Mouse (Mus musculus) lung, adult 18-20 months (tissue): Measurements from ENCODE around the gene Chst11.

ENCODE experiments used
- DNase-seq, 2 experiments: peaks; one replicate each; pipeline ENCODE4 v3.0.0; 2022; ENCODE audit warnings: mixed read lengths in 2 of 2

Chst11 gene

DNA sequence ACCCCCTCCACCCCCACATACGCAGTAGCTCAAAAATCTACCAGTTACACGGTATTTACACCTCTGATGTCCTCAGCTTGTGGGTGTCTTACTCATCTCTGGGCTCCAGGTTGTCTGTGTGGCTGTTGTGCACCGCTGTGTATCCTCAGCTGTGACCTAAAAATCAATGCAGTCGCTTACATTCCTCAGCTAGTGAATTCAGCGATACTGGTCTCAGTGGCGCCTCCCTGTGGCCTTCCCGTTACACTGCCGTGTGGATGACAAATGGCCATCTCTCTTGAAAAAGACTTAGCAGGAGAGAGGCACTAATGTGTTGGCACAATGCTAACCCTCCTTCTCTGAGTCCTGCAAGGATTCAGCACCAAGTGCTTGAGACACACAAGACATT lies 197.3 kb downstream of the Chst11 start:
- DNase-seq = peak; percentile 26 to 41

DNA sequence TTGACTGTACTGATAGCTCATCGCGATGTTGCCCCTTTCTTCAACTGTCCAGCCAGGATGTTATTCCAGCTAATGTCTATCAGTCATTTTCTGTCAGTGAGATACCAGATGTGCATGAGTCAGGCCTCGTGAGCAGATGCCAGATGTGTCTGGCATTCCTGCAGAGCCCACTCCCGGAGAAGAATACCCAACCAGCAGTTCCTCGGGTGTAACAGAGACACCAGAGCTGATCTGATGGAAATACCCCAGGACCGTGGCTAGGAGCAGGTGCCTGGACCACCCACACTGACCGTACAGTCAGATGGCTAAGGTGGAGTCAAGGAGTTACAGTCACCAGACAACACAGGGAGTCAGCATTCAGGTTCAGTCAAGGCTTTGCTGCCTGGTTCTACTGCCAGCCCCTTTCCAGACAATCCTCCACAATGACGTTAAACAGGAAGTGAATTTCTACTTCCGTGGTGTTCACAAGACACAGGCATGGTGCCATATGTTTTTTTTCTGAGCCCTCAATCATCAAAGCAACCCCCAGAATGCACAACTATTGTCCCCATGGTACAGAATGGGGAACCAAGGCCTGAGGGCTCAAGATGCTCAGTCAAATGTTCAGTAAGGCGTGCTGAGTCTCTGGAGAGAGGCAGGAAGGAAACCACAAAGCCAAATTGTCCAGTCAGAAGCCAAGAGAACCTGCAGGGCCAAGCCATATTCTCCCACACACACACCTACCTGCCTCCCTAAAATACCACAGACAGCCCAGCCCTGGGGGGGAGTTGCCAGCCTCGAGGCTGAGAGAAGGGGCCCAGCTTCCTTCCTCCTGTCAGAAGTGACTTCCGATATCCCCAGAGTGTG lies 198.6 kb downstream of the Chst11 start:
- DNase-seq = no peak

DNA sequence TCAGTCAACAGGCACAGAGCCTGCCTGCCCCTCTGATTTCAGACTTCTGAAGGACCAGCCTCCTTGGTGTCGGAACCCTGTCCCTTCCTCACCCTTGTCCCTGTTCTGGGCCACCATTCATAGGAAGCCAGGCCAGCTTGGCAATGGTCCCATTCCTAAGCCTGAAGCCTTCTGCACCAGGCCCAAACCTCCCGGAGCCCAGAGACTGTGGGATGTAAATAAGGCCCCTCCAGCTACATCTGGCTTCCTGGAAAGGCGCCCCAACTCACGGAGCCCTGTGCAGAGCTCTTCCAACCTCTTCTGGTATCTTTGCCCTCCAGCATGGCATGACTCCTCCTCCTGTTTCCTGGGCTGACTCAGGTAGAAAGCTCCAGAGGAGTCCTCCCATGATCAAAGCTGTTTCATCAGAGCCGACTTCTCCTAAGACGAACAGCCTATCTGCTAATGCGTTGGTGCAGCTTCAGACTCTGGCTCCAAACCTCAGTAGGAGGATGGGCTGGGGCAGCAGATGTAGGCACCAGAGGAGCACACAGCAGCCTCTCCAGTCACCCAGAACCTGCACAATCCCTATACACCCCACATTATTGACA lies 199.3 kb downstream of the Chst11 start:
- no peak for DNase-seq

DNA sequence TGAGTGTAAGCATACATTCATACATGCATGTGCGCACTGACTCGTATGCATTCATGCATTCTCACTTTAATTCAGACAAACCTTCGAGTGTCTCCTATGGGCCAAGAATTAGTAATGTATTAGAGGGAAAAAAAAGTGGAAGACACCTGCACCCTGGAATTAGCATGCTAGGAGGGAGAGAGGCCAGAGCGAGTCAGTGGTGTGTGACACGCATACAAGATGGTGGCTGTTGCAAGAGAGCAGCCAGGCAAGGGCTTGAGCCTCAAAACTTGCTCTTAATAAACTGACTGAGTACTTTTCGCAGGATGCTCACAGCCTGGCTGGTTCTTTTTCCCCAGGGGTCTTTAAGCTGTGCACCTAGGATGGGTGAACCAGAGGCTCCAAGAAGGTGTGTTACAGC lies 199.8 kb downstream of the Chst11 start:
- no peak for DNase-seq

DNA sequence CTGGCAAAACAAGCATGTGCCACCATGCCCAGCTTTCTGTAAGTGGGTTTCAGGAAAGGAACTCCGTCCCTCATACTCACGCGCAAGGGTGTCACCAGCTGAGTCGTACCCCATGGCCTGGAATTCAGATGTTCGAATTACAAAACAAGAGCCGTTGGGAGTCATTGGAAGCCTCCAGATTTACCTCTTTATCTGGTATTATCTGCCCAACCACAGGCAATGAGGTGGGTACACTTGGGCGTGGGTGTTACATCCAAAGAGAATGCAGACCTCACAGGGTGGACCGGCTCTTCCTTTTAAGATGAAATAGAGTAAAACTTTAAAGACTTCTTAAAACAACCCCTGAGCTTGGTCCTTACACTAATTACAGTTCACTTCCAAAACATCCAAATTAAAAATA lies 200.9 kb downstream of the Chst11 start:
- no peak for DNase-seq

DNA sequence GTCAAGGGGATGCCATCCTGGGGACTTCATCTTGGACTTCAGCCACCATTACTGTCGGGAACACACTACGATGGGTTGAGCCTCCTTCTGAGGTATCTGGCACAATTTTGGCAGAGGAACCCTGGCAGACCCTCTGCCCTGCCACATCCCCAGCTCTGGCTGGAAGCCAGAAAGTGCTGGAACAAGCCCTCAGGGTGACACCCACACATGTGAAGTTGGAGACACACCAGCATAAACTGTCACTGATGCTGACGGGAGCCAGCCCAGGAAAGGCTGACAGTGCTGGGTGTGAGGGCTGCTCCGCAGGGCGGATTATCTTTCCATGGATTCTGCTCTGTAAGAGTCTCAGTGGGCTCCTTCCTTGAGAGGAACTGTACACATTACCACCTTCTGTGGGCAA lies 201.7 kb downstream of the Chst11 start:
- DNase-seq = no peak

DNA sequence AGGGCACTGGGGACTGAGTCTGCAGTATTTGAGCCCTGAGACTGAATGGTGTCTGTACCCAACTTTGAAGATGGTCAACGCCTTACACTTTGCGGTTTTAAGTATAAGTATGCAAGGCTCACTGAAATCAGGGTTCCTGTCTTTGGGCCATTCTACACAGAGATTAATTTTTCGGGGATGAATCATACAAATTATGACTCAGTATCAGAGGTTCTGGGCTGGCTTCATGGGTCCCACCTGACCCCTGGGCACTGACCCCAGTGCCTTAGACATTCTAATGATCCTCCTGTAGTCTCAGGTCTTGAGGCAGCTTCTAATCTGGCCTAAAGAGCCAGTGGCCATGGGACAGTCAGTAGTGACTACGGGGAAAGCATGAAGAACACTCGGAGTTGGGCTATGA lies 203.8 kb downstream of the Chst11 start:
- no peak for DNase-seq

DNA sequence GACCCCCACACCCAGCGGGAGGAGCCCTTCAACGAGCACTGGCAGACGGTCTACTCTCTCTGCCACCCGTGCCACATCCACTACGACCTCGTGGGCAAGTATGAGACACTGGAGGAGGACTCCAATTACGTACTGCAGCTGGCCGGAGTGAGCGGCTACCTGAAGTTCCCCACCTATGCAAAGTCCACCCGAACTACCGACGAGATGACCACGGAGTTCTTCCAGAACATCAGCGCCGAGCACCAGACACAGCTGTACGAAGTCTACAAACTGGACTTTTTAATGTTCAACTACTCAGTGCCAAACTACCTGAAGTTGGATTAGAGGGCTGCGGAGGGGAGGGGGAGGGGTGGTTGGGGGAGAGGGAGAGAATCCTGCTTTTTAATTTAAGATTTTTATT lies 206.2 kb downstream of the Chst11 start:
- no peak for DNase-seq

DNA sequence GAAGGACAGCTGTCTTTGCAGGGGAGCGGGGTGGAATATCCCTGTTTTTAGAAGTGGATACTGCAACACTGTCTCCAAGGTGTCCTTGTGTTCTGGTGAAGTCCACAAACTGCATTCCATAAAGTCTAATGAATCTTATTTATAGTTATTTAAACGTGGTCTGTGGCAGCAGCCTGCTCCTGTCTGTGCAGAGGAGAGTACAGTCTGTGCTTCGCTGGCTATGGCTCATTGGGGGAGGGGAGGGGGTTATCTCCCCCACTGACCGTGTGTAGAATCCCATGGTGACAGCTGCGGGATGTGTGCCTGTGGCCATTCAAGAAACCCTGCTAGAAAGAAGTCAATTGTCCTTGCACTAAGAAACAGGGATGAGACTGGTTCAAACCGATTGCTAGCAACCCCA lies 206.7 kb downstream of the Chst11 start:
- DNase-seq = no peak

DNA sequence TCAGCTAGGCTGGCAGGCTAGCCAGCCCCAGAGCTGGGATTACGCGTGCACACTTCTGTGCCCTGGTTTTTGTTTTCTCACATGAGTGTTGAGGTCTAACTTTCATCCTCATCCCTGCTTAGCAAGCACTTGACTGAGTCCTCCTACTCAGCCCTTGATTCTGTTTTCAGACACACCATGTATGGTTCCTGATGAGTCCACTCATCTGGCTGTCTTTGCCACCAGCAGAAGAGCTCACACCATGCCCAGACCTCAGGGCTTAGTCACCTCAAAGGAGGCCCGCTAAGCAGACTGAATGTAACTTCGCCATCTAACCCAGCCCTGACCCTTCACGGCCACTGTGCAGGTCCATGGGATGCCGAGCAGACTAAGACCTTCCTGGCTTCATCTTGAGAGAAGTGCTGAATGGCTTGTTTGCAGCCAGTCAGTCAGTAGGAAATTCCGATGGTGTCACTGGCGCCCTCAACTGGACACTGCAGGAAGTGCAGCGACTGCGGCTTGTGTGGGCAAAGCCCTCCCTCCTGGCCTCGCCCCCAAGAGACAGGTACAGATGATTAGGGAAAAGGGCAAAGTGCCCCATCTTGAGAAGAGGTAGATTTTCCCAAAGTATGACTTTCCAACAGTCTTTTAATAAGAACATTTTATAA lies 212.5 kb downstream of the Chst11 start:
- DNase-seq = peak; percentile 65 to 67

DNA sequence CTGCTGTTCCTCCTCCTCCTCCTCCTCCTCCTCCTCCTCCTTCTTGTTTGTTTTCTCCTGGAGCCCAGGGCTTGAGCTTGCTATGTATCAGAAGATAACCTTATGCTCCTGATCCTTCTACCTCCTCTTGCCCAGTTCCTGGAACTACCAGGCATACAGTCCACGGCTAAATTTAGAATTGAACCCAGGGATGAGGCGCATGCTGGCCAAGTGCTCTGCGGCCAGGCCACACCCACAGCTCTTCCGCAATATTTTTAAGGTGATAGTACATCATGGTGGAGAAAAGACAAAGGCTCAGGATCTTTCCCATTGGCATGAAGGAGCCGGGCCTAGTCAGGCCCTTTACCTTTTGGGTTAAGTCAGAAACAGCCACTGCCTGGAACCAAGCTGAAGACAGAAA lies 213.4 kb downstream of the Chst11 start:
- DNase-seq = no peak

DNA sequence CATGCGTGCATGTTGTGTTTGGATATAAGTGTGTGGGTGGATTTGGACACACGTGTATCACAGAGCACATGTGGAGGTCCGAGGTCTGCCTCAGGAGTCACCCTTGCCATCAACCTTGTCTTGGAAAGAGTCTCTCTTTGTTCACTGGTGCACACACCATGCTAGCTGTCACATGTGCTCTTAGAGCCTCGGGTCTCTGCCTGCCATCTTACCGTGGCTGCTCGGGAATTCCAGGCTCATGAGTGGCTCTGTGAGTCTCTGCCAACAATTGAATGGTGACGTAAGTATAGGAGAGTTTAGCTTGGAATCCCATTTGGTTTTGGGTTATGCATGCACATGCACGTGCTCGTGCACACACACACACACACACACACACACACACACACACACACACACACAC lies 214.0 kb downstream of the Chst11 start:
- no peak for DNase-seq

DNA sequence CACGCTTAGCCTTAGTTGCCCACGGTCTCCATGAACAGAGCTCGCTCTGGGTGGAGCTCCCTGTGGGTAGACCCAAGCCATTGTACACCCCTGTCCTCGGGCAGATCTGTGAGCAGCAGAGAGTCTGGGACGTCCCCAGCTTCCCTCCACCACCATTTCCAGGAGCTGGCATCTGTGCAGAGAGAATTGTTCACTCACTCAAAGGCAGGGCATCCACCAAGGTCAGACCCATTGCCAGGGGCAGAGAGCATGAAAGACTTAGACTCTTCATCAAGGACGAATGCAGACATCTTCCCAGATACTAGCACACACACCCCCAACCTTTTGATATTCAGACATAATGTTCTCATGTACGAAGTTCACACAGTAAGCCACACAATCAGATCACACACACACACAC lies 216.2 kb downstream of the Chst11 start:
- DNase-seq = no peak

DNA sequence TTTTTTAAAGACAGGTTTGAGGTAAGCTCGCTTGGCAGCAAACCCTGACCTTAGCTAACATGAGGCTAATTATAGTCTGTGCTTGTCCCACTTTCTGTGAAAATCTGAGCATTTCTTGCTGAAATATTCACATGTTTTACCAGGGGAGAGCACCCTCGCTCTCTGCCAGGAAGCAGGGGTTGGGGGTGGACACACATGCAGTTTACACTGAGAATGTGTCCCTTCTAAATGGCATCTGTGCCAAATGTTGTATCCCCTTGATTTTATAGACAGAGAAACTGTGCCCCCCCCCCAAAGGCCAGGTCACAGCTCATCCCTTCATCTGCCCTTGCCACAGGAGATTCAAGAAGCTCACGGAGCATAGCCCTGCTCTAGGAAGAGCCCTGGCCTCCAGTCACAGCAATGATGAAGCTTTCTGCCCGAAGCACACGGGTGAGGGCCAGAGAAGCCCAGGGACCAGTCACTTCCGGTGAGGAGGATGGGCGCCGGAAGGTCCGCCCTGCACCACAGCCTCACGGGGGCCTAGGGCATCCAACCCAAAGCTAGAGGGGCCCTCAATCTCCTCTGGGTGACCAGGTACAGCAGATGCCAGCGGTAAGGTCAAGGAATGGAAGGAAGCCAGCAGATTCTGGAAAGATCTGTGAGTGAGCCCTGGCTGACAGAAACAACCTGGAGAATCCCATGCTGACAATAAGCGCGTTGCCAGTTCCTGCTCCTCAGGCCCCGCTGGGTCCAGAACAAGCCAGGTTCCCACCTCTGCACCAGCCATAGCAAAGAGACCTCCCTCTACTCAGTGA lies 217.8 kb downstream of the Chst11 start:
- no peak for DNase-seq

DNA sequence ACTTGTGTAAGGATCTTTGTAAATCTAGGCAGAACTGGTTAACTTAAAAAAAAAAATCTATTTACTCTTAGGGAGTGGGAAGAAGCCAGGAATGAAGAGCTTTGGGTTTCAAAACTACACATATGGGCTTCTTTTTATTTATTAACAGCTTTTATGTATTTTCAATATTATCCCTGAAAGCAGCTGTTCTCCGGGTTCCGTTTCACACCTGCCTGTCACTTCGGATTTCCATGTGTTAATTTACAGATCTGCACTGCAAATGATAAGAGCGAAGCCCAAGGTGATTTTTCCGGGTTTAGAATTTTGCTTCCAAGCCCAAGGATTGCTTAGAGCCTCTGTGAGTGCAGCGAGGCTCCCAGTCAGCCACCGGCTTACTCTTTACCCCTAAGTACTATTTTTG lies 223.1 kb downstream of the Chst11 start:
- DNase-seq = no peak

DNA sequence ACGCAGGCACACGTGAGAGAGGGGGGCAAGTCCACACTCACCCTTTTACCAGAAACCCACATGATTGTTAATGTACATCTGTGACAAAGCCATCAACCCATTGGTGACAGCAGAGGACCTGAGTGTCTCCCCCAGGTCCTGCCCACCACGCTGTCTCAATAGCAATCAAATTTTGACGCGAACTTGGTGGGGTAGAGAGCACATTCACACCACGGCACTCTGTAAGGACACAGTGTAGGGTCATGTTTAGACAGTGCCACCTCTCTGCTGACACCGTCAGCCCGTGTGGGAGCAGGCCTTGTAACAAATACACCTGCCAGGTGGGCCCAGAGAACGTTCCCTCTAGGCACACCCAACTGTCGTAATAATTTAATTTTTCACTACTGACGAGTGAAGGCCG lies 224.1 kb downstream of the Chst11 start:
- no peak for DNase-seq

DNA sequence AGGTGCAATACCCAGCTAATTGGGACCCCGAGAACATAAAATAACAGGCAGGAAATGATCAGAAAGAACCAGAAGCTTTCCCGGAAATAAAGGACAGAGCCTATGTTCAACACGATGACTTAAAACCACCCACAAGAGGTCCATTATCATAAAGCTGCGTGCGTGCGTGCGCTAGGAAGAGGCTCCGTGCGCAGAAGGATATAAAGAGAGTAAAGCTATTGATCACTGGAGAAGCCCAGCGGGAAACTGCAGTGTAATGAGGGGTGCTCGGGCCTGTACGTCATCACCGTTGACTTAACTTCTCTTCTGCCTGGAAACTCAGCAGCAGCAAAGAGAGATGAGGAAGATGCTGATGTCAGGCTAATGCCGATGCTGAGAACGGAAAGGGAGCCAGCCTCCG lies 224.8 kb downstream of the Chst11 start:
- DNase-seq = no peak

DNA sequence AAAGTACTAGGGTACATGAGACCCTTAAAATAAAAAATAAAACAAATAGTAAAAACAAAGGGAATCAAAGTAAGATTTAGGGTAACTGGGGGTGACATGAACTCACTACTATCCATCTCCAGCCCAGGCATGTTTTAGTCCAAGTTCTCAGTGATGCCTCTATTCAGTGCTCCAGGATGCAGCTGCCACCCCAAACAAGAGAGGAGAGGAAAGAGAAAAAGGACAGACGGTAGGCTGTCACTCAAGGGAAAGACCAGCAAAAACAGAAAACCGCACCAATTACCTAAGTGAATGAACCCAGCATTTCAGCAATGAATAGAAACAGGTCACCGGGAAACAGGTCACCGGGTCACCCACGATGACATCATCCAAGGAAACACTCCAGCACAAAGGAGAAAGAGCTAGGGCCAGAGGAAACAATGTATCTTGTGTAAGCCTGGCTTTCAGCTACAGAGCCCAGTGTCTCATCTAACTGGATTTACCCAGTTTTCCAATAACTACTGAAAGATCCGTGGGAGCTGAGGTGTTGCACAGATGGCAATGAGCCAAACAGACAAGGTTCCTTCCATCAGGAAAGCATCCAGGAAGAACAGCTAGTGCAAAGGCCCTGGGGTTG lies 225.8 kb downstream of the Chst11 start:
- no peak for DNase-seq

DNA sequence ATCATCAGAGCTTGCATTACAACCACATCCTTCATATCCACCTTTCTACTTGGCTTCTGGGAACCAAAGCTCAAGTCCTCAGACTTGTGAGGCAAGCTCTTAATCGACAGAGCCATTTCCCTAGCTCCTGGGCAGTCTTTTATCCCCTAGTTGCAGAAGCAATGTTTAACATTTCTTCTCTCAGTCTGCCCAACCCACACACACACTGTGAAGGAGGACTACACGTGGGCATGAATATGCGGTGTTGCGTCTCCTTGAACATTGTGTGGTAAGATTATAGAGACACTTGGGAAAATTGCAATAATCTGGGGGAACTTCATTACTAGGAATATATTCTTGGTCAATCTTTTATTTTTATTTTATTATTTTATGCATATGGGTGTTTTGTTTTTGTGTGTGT lies 227.3 kb downstream of the Chst11 start:
- DNase-seq = no peak

DNA sequence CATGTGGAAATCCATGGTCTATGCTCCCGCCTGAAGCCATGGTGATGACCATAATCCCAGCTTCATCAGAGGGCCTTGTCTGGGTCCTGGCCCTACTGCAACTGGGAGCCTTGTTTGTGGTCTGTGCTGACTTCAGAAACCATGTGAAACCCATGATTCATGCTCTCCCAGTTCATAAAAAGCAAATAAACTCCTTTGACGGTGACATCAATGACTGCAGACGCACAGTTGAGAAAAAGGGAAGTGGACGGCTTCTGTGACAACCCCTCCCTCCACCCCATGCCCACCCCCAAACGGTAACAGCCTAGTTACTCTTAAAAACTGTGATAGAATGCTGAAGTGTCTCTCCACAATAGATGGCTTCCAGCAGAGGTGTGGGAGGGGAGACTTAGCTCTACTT lies 230.3 kb downstream of the Chst11 start:
- DNase-seq = no peak

DNA sequence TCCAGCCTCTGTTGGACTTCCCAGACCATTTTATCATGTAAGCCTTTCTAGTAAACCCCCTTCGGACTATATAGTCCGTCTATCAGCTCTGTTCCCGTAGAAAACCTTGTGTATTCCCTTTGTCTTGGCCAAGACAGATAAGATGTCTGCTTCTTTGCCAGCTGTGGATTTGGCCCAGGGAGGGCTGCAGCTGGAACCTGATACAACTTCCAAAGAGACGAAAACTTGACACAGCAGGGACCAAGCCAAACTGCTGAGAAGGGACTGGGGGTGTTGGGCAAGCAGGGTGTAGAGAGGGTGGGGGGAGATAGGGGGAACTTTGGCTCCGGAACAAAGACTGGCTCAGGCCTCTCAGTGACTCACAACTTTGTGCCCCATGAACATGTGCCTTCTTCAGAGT lies 232.0 kb downstream of the Chst11 start:
- DNase-seq = peak in 1 of 2 experiments; percentile 7

DNA sequence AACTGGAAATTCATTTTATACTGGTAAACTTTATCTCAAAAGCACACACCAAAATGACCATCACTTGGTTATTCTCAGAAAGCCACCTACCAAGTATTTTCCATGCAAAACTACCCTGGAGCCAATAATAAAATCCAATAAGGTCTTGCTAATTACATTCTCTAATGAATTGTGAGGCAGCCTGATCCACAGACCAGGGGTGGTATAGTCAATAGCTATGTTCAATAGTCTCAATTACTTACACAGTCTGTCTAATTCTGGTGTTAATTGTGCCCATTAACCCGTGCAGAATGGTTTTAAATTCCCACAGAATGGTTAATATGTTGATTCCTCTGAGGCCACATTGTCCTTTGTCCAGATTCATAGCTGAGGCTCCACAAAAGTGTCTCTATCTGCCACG lies 233.5 kb downstream of the Chst11 start:
- no peak for DNase-seq

DNA sequence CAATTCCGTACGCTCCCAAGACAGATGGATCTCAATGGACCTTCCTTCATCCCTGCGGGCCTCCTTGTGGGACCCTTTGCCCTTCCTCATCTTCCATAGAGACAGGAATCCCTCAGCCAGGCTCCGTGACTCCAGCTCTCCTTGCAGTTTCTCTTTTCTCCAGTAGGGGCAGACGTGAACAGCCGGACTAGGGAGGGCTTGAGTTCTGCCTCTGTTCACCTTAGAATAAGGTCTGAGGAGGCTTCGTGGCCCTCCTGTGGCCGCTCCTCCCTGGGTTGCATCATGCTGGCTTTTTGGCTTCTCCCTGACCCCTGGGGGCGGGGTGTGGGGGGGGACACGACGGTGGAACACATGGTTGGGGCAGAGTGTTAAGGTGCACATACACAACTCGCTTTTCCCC lies 234.4 kb downstream of the Chst11 start:
- peak; percentile 34 to 46 for DNase-seq
